In the genomic region with DNA sequence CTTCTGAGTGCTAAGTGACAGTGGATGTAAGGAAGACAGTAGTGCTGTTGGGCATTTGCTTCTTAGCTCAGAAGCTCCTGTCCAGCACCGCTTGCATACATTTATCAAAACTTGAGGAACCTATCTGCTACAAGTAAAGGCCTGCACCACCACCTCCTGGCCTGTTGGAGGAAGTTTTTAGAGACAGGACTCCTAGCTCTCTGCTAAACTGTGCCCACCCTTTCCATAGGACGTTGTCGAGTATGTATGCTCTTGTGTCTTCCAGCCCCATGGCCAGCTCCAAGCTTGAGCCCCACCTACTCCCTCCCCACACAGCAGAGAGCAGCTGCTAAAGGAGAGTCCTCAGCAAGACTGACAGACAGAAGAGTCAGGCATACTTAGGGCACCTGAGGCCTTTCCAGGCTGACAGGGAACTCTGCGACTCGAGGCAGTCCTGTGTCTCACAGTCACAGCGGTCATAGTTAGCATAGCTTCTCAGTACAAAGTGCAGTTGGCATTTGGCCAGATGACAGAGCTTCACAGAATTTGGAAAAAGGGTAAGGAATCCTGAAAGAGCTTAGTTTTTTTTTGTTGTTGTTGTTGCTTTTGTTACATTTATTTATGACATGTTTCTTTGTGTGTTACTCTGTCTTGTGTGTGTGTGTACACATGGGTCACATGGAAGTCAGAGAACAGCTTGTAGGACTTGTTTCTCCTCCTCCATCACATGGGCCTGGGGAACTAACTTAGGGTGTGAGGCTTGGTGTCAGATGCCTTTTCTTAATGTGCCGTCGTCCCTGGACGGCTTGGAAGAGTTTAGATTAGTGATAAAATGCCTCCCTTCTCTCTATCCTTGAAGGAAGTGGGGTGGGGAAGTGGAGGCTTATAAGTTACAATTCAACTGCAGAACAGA, we compare ENCODE assay signal across 11 mouse cellular contexts. TPM values are rescaled to one million over a fixed set of nuclear protein-coding genes. Genes with fewer than 3 reads are reported as not detected.
DNase-seq lines count a peak whose midpoint lies in the region; ATAC-seq and TF ChIP-seq lines count a peak whose summit lies in the region.
"Had no signal": no experiment of that assay in that cellular context is flagged by ENCODE, and none has a peak within 500 bp of the region (broad histone marks: within the 10 kb centered on the region; RNA-seq: fewer than 3 reads in every experiment).

No protein-coding gene starts in this region.

- no peaks in the 10 kb centered on the region for H3K4me1 ChIP-seq in forebrain, postnatal 0 days (ENCODE audit: insufficient read depth)
- H3K4me1 ChIP-seq in forebrain, embryonic 10.5 days = no peaks in the 10 kb centered on the region
- no peaks in the 10 kb centered on the region for H3K4me1 ChIP-seq in midbrain, embryonic 14.5 days (ENCODE audit: control insufficient read depth, insufficient read depth, low read length)
- no peaks in the 10 kb centered on the region for H3K4me1 ChIP-seq in midbrain, embryonic 11.5 days (ENCODE audit: control insufficient read depth, insufficient read depth, low read length)

- H3K27ac ChIP-seq in forebrain, postnatal 0 days (ENCODE audit: low read depth, low read length) = no peak overlapping the region
- no peak overlapping the region for H3K27ac ChIP-seq in forebrain, embryonic 10.5 days
- H3K27ac ChIP-seq in midbrain, embryonic 14.5 days (replicated peaks; ENCODE audit: low read depth, low read length) = no peak overlapping the region
- H3K27ac ChIP-seq in midbrain, embryonic 11.5 days (ENCODE audit: low read depth, low read length) = no peak overlapping the region

- no peaks in the 10 kb centered on the region for H3K27me3 ChIP-seq in forebrain, postnatal 0 days (ENCODE audit: insufficient read depth, low read length)
- no peaks in the 10 kb centered on the region for H3K27me3 ChIP-seq in forebrain, embryonic 10.5 days (ENCODE audit: poor library complexity, severe bottlenecking)
- H3K27me3 ChIP-seq in midbrain, embryonic 14.5 days (ENCODE audit: control insufficient read depth, insufficient read depth, low read length) = no peaks in the 10 kb centered on the region
- H3K27me3 ChIP-seq in midbrain, embryonic 11.5 days (ENCODE audit: control insufficient read depth, insufficient read depth, low read length) = no peaks in the 10 kb centered on the region
- H3K27me3 ChIP-seq: megakaryocyte, embryonic 14.5 days had no signal

- no peaks in the 10 kb centered on the region for H3K36me3 ChIP-seq in forebrain, postnatal 0 days (ENCODE audit: insufficient read depth)
- H3K36me3 ChIP-seq in forebrain, embryonic 10.5 days (replicated peaks) = no peaks in the 10 kb centered on the region
- H3K36me3 ChIP-seq in midbrain, embryonic 14.5 days (ENCODE audit: control insufficient read depth, insufficient read depth, low read length) = no peaks in the 10 kb centered on the region
- no peaks in the 10 kb centered on the region for H3K36me3 ChIP-seq in midbrain, embryonic 11.5 days (ENCODE audit: control insufficient read depth, insufficient read depth, low read length)

- H3K4me2 ChIP-seq in forebrain, postnatal 0 days (ENCODE audit: low read depth) = no peak overlapping the region
- no peak overlapping the region for H3K4me2 ChIP-seq in midbrain, embryonic 14.5 days (ENCODE audit: low read length)
- no peak overlapping the region for H3K4me2 ChIP-seq in midbrain, embryonic 11.5 days

- DNase-seq in forebrain, postnatal 0 days = no peak
- no peak for DNase-seq in forebrain, embryonic 10.5 days (ENCODE audit: extremely low spot score, low spot score)
- DNase-seq in midbrain, embryonic 14.5 days = peak; percentile 17
- DNase-seq in midbrain, embryonic 11.5 days (ENCODE audit: low spot score, missing footprints) = no peak
- peak; percentile 59 for DNase-seq in kidney, postnatal 10 days
- DNase-seq in testis, postnatal 14 days (ENCODE audit: low spot score) = peak; percentile 9
- DNase-seq in spleen, postnatal 14 days (ENCODE audit: low spot score in 2 of 2) = no peak
- DNase-seq: B cell, adult 2 months; thymus, adult 2 months had no signal

- WGBS in forebrain, postnatal 0 days = 71% methylated on average over 9 of the region's 9 CpGs
- WGBS in forebrain, embryonic 10.5 days = 85% methylated on average over 9 of the region's 9 CpGs
- WGBS in midbrain, embryonic 14.5 days = 80% methylated on average over 9 of the region's 9 CpGs
- WGBS in midbrain, embryonic 11.5 days = 83% methylated on average over 9 of the region's 9 CpGs

- no peak overlapping the region for H3K4me3 ChIP-seq in forebrain, postnatal 0 days (ENCODE audit: low read depth, low read length)
- H3K4me3 ChIP-seq in forebrain, embryonic 10.5 days = no peak overlapping the region
- H3K4me3 ChIP-seq in midbrain, embryonic 14.5 days (replicated peaks; ENCODE audit: low read depth, low read length) = no peak overlapping the region
- H3K4me3 ChIP-seq in midbrain, embryonic 11.5 days (ENCODE audit: low read depth, low read length) = no peak overlapping the region
- H3K4me3 ChIP-seq: megakaryocyte, embryonic 14.5 days had no signal

- no peaks in the 10 kb centered on the region for H3K9me3 ChIP-seq in forebrain, postnatal 0 days (ENCODE audit: low read length)
- no peaks in the 10 kb centered on the region for H3K9me3 ChIP-seq in forebrain, embryonic 10.5 days
- no peaks in the 10 kb centered on the region for H3K9me3 ChIP-seq in midbrain, embryonic 14.5 days (ENCODE audit: control insufficient read depth, low read length)
- no peaks in the 10 kb centered on the region for H3K9me3 ChIP-seq in midbrain, embryonic 11.5 days (ENCODE audit: control insufficient read depth, low read length)
- H3K9me3 ChIP-seq: megakaryocyte, embryonic 14.5 days had no signal

- no peak overlapping the region for H3K9ac ChIP-seq in forebrain, postnatal 0 days
- H3K9ac ChIP-seq in midbrain, embryonic 14.5 days (replicated peaks; ENCODE audit: low read length) = no peak overlapping the region
- H3K9ac ChIP-seq in midbrain, embryonic 11.5 days (ENCODE audit: low read length) = no peak overlapping the region

- peak; percentile 31; the same call in 1 of the 2 replicates for TF ChIP-seq CTCF in forebrain, postnatal 0 days (IDR thresholded peaks at IDR 0.05; ENCODE audit: low read depth)

- ATAC-seq in forebrain, postnatal 0 days = no peak; the same call in 1 of the 2 replicates
- ATAC-seq in midbrain, embryonic 14.5 days (ENCODE audit: low FRiP score, low TSS enrichment) = no peak
- ATAC-seq in midbrain, embryonic 11.5 days (ENCODE audit: low FRiP score) = no peak
- no peak for ATAC-seq in erythroblast, adult 5-6 weeks (replicated peaks; ENCODE audit: low FRiP score, poor library complexity, severe bottlenecking)

RNA-seq across cellular contexts. Expression of a gene that starts 33.8 kb away (rescaled TPM):
- 90.7 and 105 TPM in 2 replicates for total RNA-seq in forebrain, postnatal 0 days (2014; rRNA removed)
- polyA plus RNA-seq in forebrain, postnatal 0 days (2015; fragmentation: Nextera tagmentation; extraction: Ambion mirVana) = 189 and 216 TPM in 2 replicates
- 235 and 250 TPM in 2 replicates for polyA plus RNA-seq in forebrain, embryonic 10.5 days (2016; fragmentation: Nextera tagmentation; extraction: Ambion mirVana)
- polyA plus RNA-seq in midbrain, embryonic 14.5 days (2014; fragmentation: Nextera tagmentation; extraction: Ambion mirVana) = 198 and 218 TPM in 2 replicates
- 268 and 279 TPM in 2 replicates for polyA plus RNA-seq in midbrain, embryonic 11.5 days (2014; fragmentation: Nextera tagmentation; extraction: Ambion mirVana)
- 44.8 and 92.2 TPM in 2 replicates for total RNA-seq in erythroblast, adult 5-6 weeks (2015; ENCODE audit: low replicate concordance)
- 69.8 and 91.3 TPM in 2 replicates for total RNA-seq in erythroblast, adult 5-6 weeks (2017; ENCODE audit: low replicate concordance)

RNA-seq across cellular contexts. Expression of a gene that starts 34.2 kb away (rescaled TPM):
- total RNA-seq in forebrain, postnatal 0 days (2014; rRNA removed) = 9.2 and 14.4 TPM in 2 replicates
- 1.0 and 2.2 TPM in 2 replicates for polyA plus RNA-seq in forebrain, postnatal 0 days (2015; fragmentation: Nextera tagmentation; extraction: Ambion mirVana)
- 4.5 and 4.7 TPM in 2 replicates for polyA plus RNA-seq in forebrain, embryonic 10.5 days (2016; fragmentation: Nextera tagmentation; extraction: Ambion mirVana)
- 4.2 and 4.6 TPM in 2 replicates for polyA plus RNA-seq in midbrain, embryonic 14.5 days (2014; fragmentation: Nextera tagmentation; extraction: Ambion mirVana)
- 5.2 and 5.7 TPM in 2 replicates for polyA plus RNA-seq in midbrain, embryonic 11.5 days (2014; fragmentation: Nextera tagmentation; extraction: Ambion mirVana)
- 2.3 and 5.2 TPM in 2 replicates for total RNA-seq in erythroblast, adult 5-6 weeks (2015; ENCODE audit: low replicate concordance)
- total RNA-seq in erythroblast, adult 5-6 weeks (2017; ENCODE audit: low replicate concordance) = 3.0 and 4.6 TPM in 2 replicates

Comparison
In these comparisons a context has a peak if more than half of its experiments do, and no peak if none do; other contexts are left out.
1. DNase-seq: peak in midbrain, embryonic 14.5 days (single experiment), kidney, postnatal 10 days (single experiment) and testis, postnatal 14 days (single experiment); none in forebrain, postnatal 0 days (single experiment), forebrain, embryonic 10.5 days (single experiment), midbrain, embryonic 11.5 days (single experiment) and spleen, postnatal 14 days (0 of 2).